Mouse (Mus musculus): ENCODE measurements at regions not wholly inside any gene's neighbourhood (a gene's known extent, or its start where the extent isn't known, plus 50 kb on each side); places are given as distances from the start of the nearest gene placed in this dataset.

DNA sequence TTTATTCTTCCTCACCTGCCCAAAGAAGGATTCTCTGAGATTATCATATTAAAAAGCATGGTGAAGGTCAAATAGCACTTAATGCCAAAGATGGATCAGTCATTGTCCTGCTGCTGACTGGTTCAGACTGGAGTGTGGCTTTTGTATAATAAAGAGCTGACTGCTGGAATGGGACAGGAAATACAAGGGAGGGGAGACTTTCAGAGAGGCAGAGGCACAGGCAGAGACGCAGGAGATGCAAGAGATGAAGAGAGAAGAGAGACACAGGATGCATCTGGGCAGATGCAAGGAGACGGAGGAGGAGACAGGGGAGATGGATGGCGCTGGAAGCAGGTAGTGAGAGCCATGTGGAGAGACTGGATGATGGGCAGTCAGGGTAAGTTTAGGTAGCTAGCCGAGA lies 65.4 kb upstream of the Glrp1 start:
- Histone ChIP-seq H3K27ac (no peak overlapping the region), H3K9ac (no peak overlapping the region), H3K36me3 (no peaks in the 10 kb centered on the region), H3K27me3 (no peaks in the 10 kb centered on the region), H3K4me1 (no peaks in the 10 kb centered on the region; the same call in 1 of the 2 replicates), H3K4me2 (replicated peaks) (no peak overlapping the region), H3K9me3 (0 out of 2 replicates have a peak, but pooled peaks cover 7% of the 10 kb centered on the region), H3K4me3 (no peak overlapping the region)
- ATAC-seq (ENCODE audit: insufficient number of reproducible peaks, insufficient read depth, low FRiP score, low TSS enrichment) = no peak
- 68% methylated on average over 4 of the region's 4 CpGs for WGBS

DNA sequence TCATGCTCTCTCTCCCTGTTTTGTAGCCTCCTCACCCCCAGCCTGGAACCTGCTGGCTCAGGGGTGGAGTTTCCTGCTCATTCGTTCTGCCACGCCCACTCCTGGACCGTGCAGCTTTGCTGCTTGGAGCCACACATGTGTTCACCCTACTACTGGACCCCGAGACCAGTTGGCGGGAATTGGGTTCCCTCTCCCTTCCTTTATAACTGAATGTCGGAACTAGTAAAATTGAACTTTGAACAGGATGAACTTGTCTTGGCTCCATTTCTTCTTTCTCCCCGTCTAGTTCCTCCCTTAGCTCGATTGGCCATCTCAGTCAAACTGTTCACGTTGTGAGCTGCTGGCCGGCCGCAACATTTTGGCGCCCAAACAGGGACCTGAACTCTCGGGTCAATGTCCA lies 62.3 kb upstream of the Glrp1 start:
- Histone ChIP-seq H3K4me2 (replicated peaks) (no peak overlapping the region), H3K27me3 (no peaks in the 10 kb centered on the region), H3K4me3 (no peak overlapping the region), H3K9me3 (0 out of 2 replicates have a peak, but pooled peaks cover 7% of the 10 kb centered on the region), H3K4me1 (no peaks in the 10 kb centered on the region), H3K9ac (no peak overlapping the region), H3K27ac (no peak overlapping the region), H3K36me3 (no peaks in the 10 kb centered on the region)
- ATAC-seq (ENCODE audit: insufficient number of reproducible peaks, insufficient read depth, low FRiP score, low TSS enrichment) = no peak
- 92% methylated on average over 13 of the region's 13 CpGs for WGBS

DNA sequence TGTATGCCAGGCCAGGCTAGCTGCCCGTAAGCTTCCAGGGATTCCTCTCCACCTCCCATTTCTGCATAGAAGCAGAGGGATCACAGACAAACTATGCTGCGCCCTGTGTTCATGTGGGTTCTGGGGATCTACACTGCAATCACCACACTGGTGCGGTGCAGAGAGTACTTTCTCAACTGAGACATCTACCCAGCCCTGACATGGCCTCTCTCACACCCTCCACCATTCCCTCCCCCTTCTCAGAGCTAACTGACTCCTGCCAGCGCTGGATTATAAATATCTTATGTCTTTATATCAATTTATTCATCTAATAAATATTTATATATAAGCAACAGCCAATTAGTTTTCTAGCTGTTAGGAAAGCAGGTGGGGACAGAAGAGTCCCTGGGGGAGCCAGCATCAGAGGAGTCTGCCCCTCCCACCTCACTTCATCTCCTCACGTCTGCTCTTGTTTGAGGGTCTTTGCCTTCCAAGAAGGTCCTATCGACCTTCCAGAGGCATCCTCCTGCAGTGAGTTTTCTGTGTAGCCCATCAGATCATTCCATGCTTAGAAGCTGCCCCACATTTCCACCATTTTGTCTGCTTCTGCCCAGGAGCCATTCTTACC lies 58.7 kb upstream of the Glrp1 start:
- H3K4me2 ChIP-seq (replicated peaks) = no peak overlapping the region
- 0 out of 2 replicates have a peak, but pooled peaks cover 4% of the 10 kb centered on the region for H3K9me3 ChIP-seq
- WGBS = 83% methylated on average over 6 of the region's 6 CpGs
- no peak overlapping the region for H3K9ac ChIP-seq
- H3K27me3 ChIP-seq = no peaks in the 10 kb centered on the region
- H3K4me3 ChIP-seq = no peak overlapping the region
- no peak overlapping the region for H3K27ac ChIP-seq
- no peaks in the 10 kb centered on the region for H3K36me3 ChIP-seq
- ATAC-seq (ENCODE audit: insufficient number of reproducible peaks, insufficient read depth, low FRiP score, low TSS enrichment) = no peak
- no peaks in the 10 kb centered on the region for H3K4me1 ChIP-seq

DNA sequence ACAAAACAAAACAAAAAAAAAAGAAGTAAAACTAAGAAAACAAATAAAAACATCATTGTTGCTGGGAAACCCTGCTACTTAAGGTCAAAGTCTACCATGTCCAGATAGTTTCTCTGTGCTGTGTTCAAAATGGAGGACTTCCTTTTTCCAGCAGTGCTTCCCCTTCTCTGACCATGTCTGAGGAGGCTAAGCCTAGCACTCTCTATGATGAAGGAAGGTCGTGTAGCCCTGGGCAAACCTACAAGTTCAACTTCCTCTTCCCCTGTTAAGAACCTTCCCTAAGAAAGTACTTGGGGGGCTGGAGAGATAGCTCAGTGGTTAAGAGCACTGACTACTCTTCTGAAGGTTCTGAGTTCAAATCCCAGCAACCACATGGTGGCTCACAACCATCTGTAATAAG lies 57.3 kb upstream of the Glrp1 start:
- Histone ChIP-seq H3K27me3 (no peaks in the 10 kb centered on the region), H3K36me3 (no peaks in the 10 kb centered on the region), H3K27ac (no peak overlapping the region), H3K4me3 (no peak overlapping the region), H3K9me3 (0 out of 2 replicates have a peak, but pooled peaks cover 2% of the 10 kb centered on the region), H3K9ac (no peak overlapping the region), H3K4me1 (no peaks in the 10 kb centered on the region), H3K4me2 (replicated peaks) (no peak overlapping the region)
- ATAC-seq (ENCODE audit: insufficient number of reproducible peaks, insufficient read depth, low FRiP score, low TSS enrichment) = no peak
- WGBS = 96% methylated on average over 1 of the region's 1 CpGs

DNA sequence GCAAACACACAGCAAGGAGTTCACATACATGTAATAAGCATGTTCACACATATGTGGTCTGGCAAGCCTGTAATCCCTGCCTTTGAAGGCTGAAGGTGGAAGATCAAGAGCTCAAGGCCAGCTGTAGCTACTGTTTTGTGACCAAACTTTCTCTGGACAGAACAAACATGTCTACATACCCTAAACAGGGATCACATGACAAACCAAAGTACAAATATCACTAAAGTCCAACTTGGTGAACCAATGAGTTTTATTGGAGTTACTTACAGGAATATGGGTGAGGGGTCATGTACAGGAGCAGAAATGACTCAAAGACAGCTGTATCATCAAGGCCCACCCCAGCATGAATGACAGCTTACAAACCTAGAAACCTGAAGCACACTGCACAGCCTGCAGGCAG lies 56.6 kb upstream of the Glrp1 start:
- Histone ChIP-seq H3K4me1 (no peaks in the 10 kb centered on the region), H3K4me3 (no peak overlapping the region), H3K27me3 (no peaks in the 10 kb centered on the region), H3K4me2 (replicated peaks) (no peak overlapping the region), H3K9ac (no peak overlapping the region), H3K36me3 (no peaks in the 10 kb centered on the region), H3K27ac (no peak overlapping the region), H3K9me3 (no peaks in the 10 kb centered on the region)
- ATAC-seq (ENCODE audit: insufficient number of reproducible peaks, insufficient read depth, low FRiP score, low TSS enrichment) = no peak

DNA sequence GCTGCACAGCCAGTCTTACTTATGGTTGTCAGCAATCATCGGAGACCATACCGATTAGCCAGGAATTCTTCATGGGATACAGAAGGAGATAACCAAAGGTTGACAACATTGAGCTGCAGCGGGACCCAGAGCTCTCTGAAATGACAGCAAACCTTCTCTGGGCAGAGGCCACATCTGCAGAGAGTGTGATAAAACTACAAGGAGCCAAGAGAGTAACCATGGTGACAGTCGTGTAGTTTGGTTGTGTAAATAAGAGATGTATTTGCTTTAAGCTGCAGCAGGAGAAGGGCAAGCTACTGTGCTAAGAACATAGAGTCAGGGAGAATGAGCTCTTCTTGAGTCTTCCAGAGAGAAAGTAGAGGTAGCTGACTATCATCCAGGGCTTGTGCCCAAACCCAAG lies 55.0 kb upstream of the Glrp1 start:
- H3K36me3 ChIP-seq = no peaks in the 10 kb centered on the region
- no peak for ATAC-seq (ENCODE audit: insufficient number of reproducible peaks, insufficient read depth, low FRiP score, low TSS enrichment)
- no peak overlapping the region for H3K9ac ChIP-seq
- H3K4me1 ChIP-seq = no peaks in the 10 kb centered on the region
- no peak overlapping the region for H3K4me3 ChIP-seq
- H3K9me3 ChIP-seq = no peaks in the 10 kb centered on the region
- no peaks in the 10 kb centered on the region for H3K27me3 ChIP-seq
- H3K27ac ChIP-seq = no peak overlapping the region
- WGBS = 85% methylated on average over 4 of the region's 4 CpGs
- no peak overlapping the region for H3K4me2 ChIP-seq (replicated peaks)

DNA sequence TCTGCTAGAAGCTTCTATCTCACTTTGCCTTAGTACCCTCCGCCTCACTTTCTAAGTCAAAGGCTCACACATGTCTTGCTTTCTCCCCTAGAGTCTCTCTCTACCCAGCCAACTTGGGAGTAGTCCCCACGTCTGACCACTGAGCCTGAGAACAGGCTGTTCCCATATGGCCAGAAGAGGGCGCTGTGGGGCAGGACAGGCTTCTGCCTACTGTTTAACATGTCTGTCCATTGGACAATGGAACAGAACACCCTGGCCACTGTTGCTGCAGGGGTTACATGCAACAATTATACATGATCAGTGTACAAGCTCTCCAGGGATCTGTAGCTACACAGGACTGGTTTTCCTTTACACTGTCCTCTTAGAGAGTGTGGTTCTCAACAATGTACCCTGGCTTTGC lies 52.5 kb upstream of the Glrp1 start:
- Histone ChIP-seq H3K4me2 (replicated peaks) (no peak overlapping the region), H3K4me1 (0 out of 2 replicates have a peak, but pooled peaks cover 6% of the 10 kb centered on the region), H3K4me3 (no peak overlapping the region), H3K27me3 (no peaks in the 10 kb centered on the region), H3K9ac (no peak overlapping the region), H3K36me3 (no peaks in the 10 kb centered on the region), H3K27ac (no peak overlapping the region), H3K9me3 (no peaks in the 10 kb centered on the region)
- no peak for ATAC-seq (ENCODE audit: insufficient number of reproducible peaks, insufficient read depth, low FRiP score, low TSS enrichment)
- 27% methylated on average over 3 of the region's 3 CpGs for WGBS

DNA sequence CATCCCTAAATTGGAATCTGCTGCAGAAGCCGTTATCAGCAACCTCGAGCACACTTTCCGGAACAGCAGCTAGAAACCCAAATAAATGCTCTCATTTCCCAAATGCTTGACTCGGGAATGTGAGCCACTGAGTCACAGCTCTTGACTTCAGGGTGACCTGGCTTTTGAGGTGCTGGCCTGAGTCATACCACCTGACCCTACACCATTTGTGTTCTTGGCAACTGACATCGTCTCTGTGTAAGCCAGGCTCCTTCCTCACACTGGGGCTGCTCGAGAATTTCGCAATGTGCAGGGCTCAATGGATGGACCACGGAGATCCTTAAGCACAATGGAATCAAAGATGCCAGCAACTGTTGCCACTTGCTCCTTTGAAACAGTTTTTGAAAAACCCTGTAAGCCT lies 50.9 kb upstream of the Glrp1 start:
- Histone ChIP-seq H3K36me3 (no peaks in the 10 kb centered on the region), H3K4me1 (0 out of 2 replicates have a peak, but pooled peaks cover 6% of the 10 kb centered on the region), H3K4me3 (no peak overlapping the region), H3K9ac (no peak overlapping the region), H3K4me2 (replicated peaks) (no peak overlapping the region), H3K27ac (no peak overlapping the region), H3K9me3 (no peaks in the 10 kb centered on the region), H3K27me3 (no peaks in the 10 kb centered on the region)
- WGBS = 64% methylated on average over 8 of the region's 8 CpGs
- ATAC-seq (ENCODE audit: insufficient number of reproducible peaks, insufficient read depth, low FRiP score, low TSS enrichment) = no peak
